Mouse (Mus musculus): Measurements from ENCODE around the gene Slc9a2. TPM values are rescaled to one million over a fixed set of nuclear protein-coding genes. Genes with fewer than 3 reads are reported as not detected.

The Slc9a2 gene
- polyA plus RNA-seq, 1 experiment from 2014 or later = 0.41 TPM

GRCm38 (mm10) chr1:40677306-40677705, 3.1 kb upstream of the Slc9a2 start:
- WGBS = 33% methylated on average over 5 of the region's 5 CpGs
- Histone ChIP-seq H3K27me3 (ENCODE audit: control insufficient read depth, insufficient read depth, low read length) (peaks cover 60% of the 10 kb centered on the region), H3K27ac (replicated peaks in 1 of 2; ENCODE audit: control insufficient read depth in 1 of 2, insufficient read depth in 1 of 2, low read depth in 2 of 2, low read length in 2 of 2) (no peak overlapping the region), H3K4me3 (ENCODE audit: control insufficient read depth in 1 of 2, insufficient read depth in 1 of 2, low read depth in 1 of 2, low read length in 2 of 2) (no peak overlapping the region), H3K9ac (ENCODE audit: low read length) (no peak overlapping the region), H3K9me3 (ENCODE audit: control insufficient read depth, low read length) (no peaks in the 10 kb centered on the region), H3K36me3 (ENCODE audit: control insufficient read depth, insufficient read depth, low read length) (no peaks in the 10 kb centered on the region), H3K4me1 (ENCODE audit: control insufficient read depth in 2 of 2, insufficient read depth in 2 of 2, low read length in 2 of 2) (peaks cover 0 to 8% of the 10 kb centered on the region in 2 experiments; a peak in 3 of 4 replicates), H3K4me2 (ENCODE audit: low read length) (no peak overlapping the region)
- ATAC-seq (ENCODE audit: insufficient number of reproducible peaks, insufficient read depth, low FRiP score, low read depth) = no peak

GRCm38 (mm10) chr1:40680868-40681698, 709 bp downstream of the Slc9a2 start:
- H3K27me3 ChIP-seq (ENCODE audit: control insufficient read depth, insufficient read depth, low read length) = peaks cover 80% of the 10 kb centered on the region
- WGBS = under 1% methylated on average over 70 of the region's 90 CpGs
- H3K4me3 ChIP-seq (ENCODE audit: control insufficient read depth in 1 of 2, insufficient read depth in 1 of 2, low read depth in 1 of 2, low read length in 2 of 2) = peak overlapping the region; percentile 61 to 65
- peaks cover 0 to 8% of the 10 kb centered on the region in 2 experiments; a peak in 3 of 4 replicates for H3K4me1 ChIP-seq (ENCODE audit: control insufficient read depth in 2 of 2, insufficient read depth in 2 of 2, low read length in 2 of 2)
- no peaks in the 10 kb centered on the region for H3K9me3 ChIP-seq (ENCODE audit: control insufficient read depth, low read length)
- ATAC-seq (ENCODE audit: insufficient number of reproducible peaks, insufficient read depth, low FRiP score, low read depth) = 0 out of 2 replicates have a peak, but pooled peaks have one; percentile 59
- H3K27ac ChIP-seq (replicated peaks in 1 of 2; ENCODE audit: control insufficient read depth in 1 of 2, insufficient read depth in 1 of 2, low read depth in 2 of 2, low read length in 2 of 2) = no peak overlapping the region
- no peaks in the 10 kb centered on the region for H3K36me3 ChIP-seq (ENCODE audit: control insufficient read depth, insufficient read depth, low read length)
- peak overlapping the region; percentile 66 for H3K9ac ChIP-seq (ENCODE audit: low read length)
- H3K4me2 ChIP-seq (ENCODE audit: low read length) = peak overlapping the region; percentile 100

- H3K27me3 ChIP-seq (ENCODE audit: control insufficient read depth, insufficient read depth, low read length) = peaks cover 80% of the 10 kb centered on the region
- H3K4me2 ChIP-seq (ENCODE audit: low read length) = peak overlapping the region; percentile 100
- peaks cover 0 to 8% of the 10 kb centered on the region in 2 experiments; a peak in 3 of 4 replicates for H3K4me1 ChIP-seq (ENCODE audit: control insufficient read depth in 2 of 2, insufficient read depth in 2 of 2, low read length in 2 of 2)
- H3K36me3 ChIP-seq (ENCODE audit: control insufficient read depth, insufficient read depth, low read length) = no peaks in the 10 kb centered on the region
- 3% methylated on average over 41 of the region's 44 CpGs for WGBS
- ATAC-seq (ENCODE audit: insufficient number of reproducible peaks, insufficient read depth, low FRiP score, low read depth) = peak; percentile 21; the same call in 1 of the 2 replicates
- peak overlapping the region; percentile 61 to 65 for H3K4me3 ChIP-seq (ENCODE audit: control insufficient read depth in 1 of 2, insufficient read depth in 1 of 2, low read depth in 1 of 2, low read length in 2 of 2)
- H3K27ac ChIP-seq (replicated peaks in 1 of 2; ENCODE audit: control insufficient read depth in 1 of 2, insufficient read depth in 1 of 2, low read depth in 2 of 2, low read length in 2 of 2) = no peak overlapping the region
- H3K9ac ChIP-seq (ENCODE audit: low read length) = peak overlapping the region; percentile 66
- no peaks in the 10 kb centered on the region for H3K9me3 ChIP-seq (ENCODE audit: control insufficient read depth, low read length)
These were observed 1.5 kb downstream of the Slc9a2 start for GRCm38 (mm10) chr1:40681699-40682510.

- Histone ChIP-seq H3K4me1 (ENCODE audit: control insufficient read depth in 2 of 2, insufficient read depth in 2 of 2, low read length in 2 of 2) (no peaks in the 10 kb centered on the region), H3K4me3 (ENCODE audit: control insufficient read depth in 1 of 2, insufficient read depth in 1 of 2, low read depth in 1 of 2, low read length in 2 of 2) (no peak overlapping the region), H3K9ac (ENCODE audit: low read length) (no peak overlapping the region), H3K4me2 (ENCODE audit: low read length) (no peak overlapping the region), H3K9me3 (ENCODE audit: control insufficient read depth, low read length) (no peaks in the 10 kb centered on the region), H3K27me3 (ENCODE audit: control insufficient read depth, insufficient read depth, low read length) (no peaks in the 10 kb centered on the region), H3K27ac (replicated peaks in 1 of 2; ENCODE audit: control insufficient read depth in 1 of 2, insufficient read depth in 1 of 2, low read depth in 2 of 2, low read length in 2 of 2) (no peak overlapping the region), H3K36me3 (ENCODE audit: control insufficient read depth, insufficient read depth, low read length) (no peaks in the 10 kb centered on the region)
- ATAC-seq (ENCODE audit: insufficient number of reproducible peaks, insufficient read depth, low FRiP score, low read depth) = no peak
- WGBS = 83% methylated on average over 13 of the region's 13 CpGs
These were observed 13.9 kb downstream of the Slc9a2 start for GRCm38 (mm10) chr1:40694296-40694695.

GRCm38 (mm10) chr1:40696436-40696835, 16.1 kb downstream of the Slc9a2 start:
- H3K27me3 ChIP-seq (ENCODE audit: control insufficient read depth, insufficient read depth, low read length) = no peaks in the 10 kb centered on the region
- H3K4me2 ChIP-seq (ENCODE audit: low read length) = no peak overlapping the region
- no peaks in the 10 kb centered on the region for H3K36me3 ChIP-seq (ENCODE audit: control insufficient read depth, insufficient read depth, low read length)
- H3K27ac ChIP-seq (replicated peaks in 1 of 2; ENCODE audit: control insufficient read depth in 1 of 2, insufficient read depth in 1 of 2, low read depth in 2 of 2, low read length in 2 of 2) = no peak overlapping the region
- no peaks in the 10 kb centered on the region for H3K9me3 ChIP-seq (ENCODE audit: control insufficient read depth, low read length)
- ATAC-seq (ENCODE audit: insufficient number of reproducible peaks, insufficient read depth, low FRiP score, low read depth) = no peak
- no peak overlapping the region for H3K9ac ChIP-seq (ENCODE audit: low read length)
- no peaks in the 10 kb centered on the region for H3K4me1 ChIP-seq (ENCODE audit: control insufficient read depth in 2 of 2, insufficient read depth in 2 of 2, low read length in 2 of 2)
- 85% methylated on average over 3 of the region's 3 CpGs for WGBS
- no peak overlapping the region for H3K4me3 ChIP-seq (ENCODE audit: control insufficient read depth in 1 of 2, insufficient read depth in 1 of 2, low read depth in 1 of 2, low read length in 2 of 2)

- no peaks in the 10 kb centered on the region for H3K9me3 ChIP-seq (ENCODE audit: control insufficient read depth, low read length)
- ATAC-seq (ENCODE audit: insufficient number of reproducible peaks, insufficient read depth, low FRiP score, low read depth) = no peak
- H3K4me3 ChIP-seq (ENCODE audit: control insufficient read depth in 1 of 2, insufficient read depth in 1 of 2, low read depth in 1 of 2, low read length in 2 of 2) = no peak overlapping the region
- no peak overlapping the region for H3K27ac ChIP-seq (replicated peaks in 1 of 2; ENCODE audit: control insufficient read depth in 1 of 2, insufficient read depth in 1 of 2, low read depth in 2 of 2, low read length in 2 of 2)
- no peaks in the 10 kb centered on the region for H3K36me3 ChIP-seq (ENCODE audit: control insufficient read depth, insufficient read depth, low read length)
- H3K4me1 ChIP-seq (ENCODE audit: control insufficient read depth in 2 of 2, insufficient read depth in 2 of 2, low read length in 2 of 2) = no peaks in the 10 kb centered on the region
- H3K27me3 ChIP-seq (ENCODE audit: control insufficient read depth, insufficient read depth, low read length) = no peaks in the 10 kb centered on the region
- WGBS = 86% methylated on average over 4 of the region's 4 CpGs
- H3K4me2 ChIP-seq (ENCODE audit: low read length) = no peak overlapping the region
- no peak overlapping the region for H3K9ac ChIP-seq (ENCODE audit: low read length)
These were observed 24.7 kb downstream of the Slc9a2 start for GRCm38 (mm10) chr1:40705099-40705498.

GRCm38 (mm10) chr1:40714950-40715349, 34.6 kb downstream of the Slc9a2 start:
- no peak for ATAC-seq (ENCODE audit: insufficient number of reproducible peaks, insufficient read depth, low FRiP score, low read depth)
- no peak overlapping the region for H3K4me2 ChIP-seq (ENCODE audit: low read length)
- H3K9me3 ChIP-seq (ENCODE audit: control insufficient read depth, low read length) = no peaks in the 10 kb centered on the region
- no peak overlapping the region for H3K4me3 ChIP-seq (ENCODE audit: control insufficient read depth in 1 of 2, insufficient read depth in 1 of 2, low read depth in 1 of 2, low read length in 2 of 2)
- H3K9ac ChIP-seq (ENCODE audit: low read length) = no peak overlapping the region
- H3K27me3 ChIP-seq (ENCODE audit: control insufficient read depth, insufficient read depth, low read length) = no peaks in the 10 kb centered on the region
- H3K4me1 ChIP-seq (ENCODE audit: control insufficient read depth in 2 of 2, insufficient read depth in 2 of 2, low read length in 2 of 2) = no peaks in the 10 kb centered on the region
- no peak overlapping the region for H3K27ac ChIP-seq (replicated peaks in 1 of 2; ENCODE audit: control insufficient read depth in 1 of 2, insufficient read depth in 1 of 2, low read depth in 2 of 2, low read length in 2 of 2)
- H3K36me3 ChIP-seq (ENCODE audit: control insufficient read depth, insufficient read depth, low read length) = no peaks in the 10 kb centered on the region
- 48% methylated on average over 9 of the region's 9 CpGs for WGBS

Measured in heart, embryonic 14.5 days (tissue).